Mouse (Mus musculus) cerebellum, adult 9-10 months (tissue): ENCODE measurements around the gene Dedd.
A peak's percentile ranks its signal among the peaks of the same experiment; 100 is the strongest.
"Not testable (repeated sequence)": the region's sequence is repeated elsewhere in the genome, so short reads cannot be mapped to it uniquely, and the experiment has no call there.

Experiments used
- DNase-seq: peaks from one replicate; pipeline ENCODE4 v3.0.0; 2022

The Dedd gene

DNA sequence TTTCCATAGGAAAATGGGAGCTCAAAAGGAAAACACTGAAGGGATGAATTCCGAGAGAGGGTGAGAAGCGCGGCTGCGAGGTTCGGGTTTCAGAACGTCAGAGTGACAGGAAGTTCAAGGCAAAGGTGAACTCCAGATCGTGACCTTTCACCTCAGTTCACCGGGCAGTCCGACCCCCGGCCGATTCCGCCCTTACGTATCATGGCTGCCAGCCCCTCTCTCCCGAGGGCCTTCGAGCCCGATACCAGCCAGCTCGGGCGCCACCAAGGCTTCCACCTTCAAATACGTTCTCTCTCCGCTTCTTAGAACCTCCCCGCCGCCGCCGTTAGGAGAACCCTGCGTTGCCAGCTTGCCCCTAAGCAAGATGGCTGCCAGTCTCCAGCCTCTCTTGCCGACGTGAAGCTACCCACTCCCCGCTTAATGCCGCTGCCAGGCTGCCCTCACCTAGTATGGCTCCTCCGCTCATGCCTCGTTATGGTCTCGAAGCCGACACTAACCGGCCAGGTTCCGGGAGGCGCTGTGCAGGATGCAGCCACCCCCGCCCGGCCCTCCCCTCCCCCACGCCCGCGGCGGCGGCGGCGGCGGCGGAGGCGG, at the start of gene Dedd:
Gene Dedd (plus strand): TSS at position 307 of the 594 bp plus-strand sequence.
- peak; percentile 94 for DNase-seq

DNA sequence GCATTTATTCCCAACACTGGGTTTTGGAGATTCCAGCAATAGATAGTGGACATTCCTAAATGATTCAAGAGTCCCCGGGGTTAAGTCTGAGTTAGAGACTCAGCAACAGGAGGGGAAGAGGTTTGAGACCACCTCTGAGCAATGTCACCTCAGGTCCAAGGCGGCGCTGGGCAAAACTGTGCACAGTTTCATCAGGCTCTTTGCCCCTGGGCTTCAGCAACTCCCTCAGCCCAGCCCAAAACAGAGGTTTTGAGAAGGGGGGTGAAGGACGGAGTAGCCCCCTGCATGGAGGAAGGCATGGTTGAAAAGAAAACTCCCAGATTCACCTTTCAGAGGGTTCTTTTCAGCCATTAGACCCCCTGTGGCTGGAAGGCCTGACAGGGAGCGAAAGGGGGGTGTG, 49.2 kb upstream of the Dedd start:
- DNase-seq = peak; percentile 37

DNA sequence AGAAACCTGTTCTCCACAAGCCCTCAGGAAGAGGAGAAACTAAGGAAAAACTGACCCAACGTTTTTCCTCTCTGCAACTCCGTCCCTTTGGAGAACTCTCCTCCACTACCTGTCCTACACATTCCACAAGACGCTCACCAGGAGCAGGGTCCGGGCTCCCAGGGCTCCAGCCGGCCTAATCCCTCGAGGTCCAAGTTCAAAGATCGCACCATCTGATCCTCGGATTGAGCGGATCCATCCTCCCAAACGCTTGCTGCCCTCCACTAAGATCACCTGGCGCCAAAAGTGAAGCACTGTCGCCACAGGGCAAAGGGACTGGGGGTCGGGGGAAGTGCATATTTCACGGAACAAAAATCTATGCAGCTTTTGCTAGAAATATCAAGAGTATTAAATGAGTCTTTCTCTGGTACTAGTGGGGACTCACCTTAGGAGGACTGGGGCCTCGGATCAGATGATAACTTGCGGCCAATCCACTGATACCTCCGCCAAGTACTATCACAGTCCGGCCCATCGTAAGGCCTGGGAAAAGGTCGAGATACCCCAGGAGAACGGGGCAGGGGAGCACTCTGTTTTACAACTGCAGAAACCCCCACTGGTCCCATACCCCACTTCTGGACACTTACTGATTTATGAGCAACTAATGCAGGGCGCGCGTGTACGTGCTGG, 48.6 kb upstream of the Dedd start:
- DNase-seq = peak; percentile 36

DNA sequence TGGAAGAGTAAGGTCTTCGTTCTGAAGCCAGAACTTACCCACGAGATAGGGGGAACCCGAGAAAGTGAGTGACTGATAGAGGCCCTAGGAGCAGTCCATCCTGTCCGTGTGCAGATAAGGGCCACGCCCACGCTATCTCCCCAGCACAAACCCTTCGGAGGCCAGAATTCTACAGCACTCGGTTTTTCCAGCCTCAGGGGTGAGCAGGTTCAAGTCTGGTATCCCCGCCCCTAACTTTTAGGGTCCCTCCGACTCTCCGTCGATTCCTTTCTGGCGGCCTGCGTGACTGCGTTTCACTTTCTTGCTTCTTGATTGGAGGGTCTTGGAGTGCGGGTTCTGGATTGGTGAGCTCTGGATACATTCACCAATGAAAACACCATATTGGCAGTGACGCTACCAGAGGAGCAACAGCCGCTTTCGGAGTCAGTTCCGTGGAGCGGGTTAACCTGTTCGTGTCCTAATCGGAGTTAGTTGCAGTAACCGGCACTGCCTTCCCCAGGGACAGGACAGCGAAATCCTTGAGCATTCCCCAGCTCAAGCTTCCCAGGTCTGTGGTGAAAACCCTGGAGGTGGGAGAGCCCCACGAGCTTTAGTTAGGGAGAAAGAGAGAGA, 47.9 kb upstream of the Dedd start, which contains the start of gene Ppox:
Gene Ppox (minus strand): TSS at position 271 of the 612 bp plus-strand sequence.
- peak; percentile 96 for DNase-seq

DNA sequence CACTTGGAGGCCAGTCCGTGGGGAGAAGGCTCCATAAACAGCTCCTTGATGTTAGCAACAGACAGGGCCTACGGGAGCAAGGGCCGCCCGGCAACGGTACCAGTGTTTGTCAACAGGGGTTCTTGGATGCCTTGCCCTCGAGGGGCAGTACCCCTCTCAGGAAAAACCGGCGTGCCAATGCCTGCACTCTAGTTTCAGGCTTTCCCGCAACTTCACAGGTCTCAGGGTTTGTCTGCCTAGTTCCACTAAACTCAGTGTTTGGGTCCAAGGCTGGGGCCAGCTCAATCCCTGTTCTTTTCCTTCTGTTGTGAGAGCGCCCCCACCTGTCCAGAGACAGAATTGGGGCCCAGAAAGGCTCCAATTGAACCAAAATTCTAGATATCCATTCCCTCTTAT, 47.4 kb upstream of the Dedd start:
- DNase-seq = peak; percentile 81

DNA sequence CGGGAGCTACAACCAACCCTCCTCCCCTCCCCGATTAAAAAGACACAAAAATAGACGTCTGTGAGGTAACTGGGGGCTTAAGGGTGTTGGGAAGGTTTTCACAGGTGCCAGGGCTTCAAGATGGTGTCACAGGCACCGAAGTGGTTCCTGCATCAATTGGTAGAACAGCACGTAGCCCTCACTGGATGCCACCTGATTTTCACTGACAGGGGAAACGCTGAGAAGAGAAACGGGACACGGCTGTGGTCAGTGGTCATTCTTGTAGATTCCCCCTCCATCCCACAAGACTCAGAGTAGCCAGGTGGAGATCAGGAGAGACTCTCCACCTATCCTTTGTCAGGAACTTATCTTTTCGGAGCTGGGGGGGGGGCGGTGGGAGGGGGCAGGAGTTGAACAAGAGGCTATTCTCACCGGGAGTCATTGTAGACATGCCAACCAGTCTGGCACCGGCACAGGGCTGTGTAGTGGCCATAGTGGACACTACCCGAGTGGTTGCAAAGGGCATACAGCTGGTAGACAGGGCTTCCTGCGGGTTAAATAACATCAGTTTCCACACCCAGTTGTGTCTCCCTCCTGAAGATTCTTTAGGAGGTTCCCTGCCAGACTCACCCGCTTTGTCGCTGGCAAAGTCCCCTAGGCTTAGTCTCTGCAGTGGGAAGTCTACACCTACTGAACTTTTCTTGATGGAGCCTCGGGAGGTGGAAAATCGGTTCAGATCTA, 46.7 kb upstream of the Dedd start:
- DNase-seq = peak; percentile 58

DNA sequence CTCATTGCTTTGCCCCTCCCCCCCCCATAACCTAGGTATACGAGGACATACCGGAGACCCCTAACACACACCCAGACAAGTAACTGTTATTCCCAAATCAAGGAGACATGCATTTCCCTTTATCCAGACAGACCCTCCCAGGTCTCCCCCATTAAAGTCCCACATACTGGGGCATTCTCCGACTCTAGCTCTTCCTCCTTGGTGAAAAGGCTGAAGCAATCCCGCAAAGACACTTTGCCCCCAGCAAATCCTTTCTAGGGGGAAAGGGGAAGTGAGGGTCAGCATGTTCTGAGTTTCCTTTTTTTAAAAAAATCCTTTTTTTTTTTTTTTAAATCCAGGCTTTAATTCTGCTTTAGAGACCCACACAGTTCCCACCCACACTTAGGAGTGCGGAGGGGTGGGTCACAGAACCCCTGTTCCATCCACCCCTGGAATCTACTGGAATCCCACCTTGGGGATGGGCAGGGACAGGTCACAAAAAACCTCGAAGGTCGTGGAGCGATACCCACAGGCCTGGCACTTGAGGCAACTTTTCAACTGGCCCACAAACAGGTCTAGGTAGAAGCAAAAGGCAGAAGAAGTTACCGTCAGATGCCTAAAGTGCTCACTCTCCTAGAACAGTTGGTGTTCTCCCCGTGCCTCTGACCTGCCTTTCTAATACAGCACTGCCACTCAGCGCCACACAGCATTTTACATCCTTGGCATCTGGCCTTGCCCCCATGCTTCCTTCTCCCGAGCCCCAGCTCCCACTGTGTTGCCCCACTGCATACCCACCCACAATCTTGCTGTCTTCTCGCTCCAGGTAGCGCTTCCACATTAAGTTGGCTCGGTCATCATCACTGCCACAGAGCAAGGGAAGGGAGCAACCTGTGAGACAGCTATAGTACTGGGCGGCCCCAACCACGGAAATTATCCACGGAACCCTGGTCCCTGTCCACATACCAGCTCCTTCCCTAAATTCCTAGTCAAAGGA, 45.5 kb upstream of the Dedd start:
- peak; percentile 32 for DNase-seq

DNA sequence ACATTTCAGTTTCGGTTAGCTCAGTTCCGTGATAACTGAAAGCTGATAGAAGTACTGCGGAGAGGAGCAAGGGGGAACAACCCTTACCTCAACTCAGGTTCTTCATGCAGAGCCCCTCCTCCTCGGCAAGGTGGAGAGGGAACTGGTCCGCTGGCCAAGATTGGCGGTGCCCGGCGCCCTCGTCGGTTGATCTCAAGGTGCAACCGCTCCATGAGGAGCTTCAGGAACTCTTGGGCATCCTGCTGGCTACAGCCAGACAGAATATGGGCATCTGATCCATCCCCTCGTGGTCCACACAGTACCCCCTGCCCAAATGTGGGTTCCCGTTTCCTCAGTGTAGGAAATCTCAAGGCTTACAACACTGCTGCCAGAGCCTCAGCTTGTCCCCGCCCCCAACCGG, 44.5 kb upstream of the Dedd start:
- peak; percentile 38 for DNase-seq

DNA sequence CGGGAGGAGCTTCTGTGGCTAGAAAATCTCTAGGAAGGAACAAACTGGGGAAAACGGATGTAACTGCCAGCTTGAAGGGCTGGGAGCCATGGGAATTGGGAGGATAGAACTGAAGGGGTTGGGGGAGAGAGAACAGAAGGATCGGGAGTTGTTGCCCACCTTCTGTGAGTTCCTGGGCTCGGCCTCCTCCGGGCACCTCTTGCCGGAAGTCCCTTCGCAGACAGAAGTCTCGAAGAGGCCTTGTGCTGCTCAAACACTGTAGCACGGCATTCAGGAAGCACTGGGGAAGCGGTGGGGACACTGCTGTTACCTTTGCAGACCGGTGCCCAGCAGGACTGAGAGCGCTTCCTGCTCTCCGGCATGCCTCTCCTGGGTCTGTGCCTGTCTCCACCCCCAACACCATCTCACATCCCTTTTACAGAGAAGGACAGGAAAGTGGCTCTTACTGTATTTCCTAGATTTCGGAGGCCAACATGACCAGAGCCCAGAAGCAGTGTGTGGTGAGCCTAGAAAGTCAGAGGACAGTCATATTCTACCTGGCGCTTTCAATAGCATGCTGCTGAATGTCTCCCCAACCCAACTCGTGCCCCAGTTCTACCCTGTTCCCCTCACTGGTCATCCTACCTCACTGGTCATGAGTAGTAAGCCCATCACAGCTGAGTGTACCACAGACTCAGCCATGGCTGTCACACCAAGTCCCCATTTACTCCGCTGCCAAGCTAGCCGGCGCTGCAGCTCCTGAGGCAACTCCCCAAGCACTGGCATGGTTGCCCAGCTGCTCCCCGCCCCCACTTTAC, 43.7 kb upstream of the Dedd start:
- DNase-seq = peak; percentile 25

DNA sequence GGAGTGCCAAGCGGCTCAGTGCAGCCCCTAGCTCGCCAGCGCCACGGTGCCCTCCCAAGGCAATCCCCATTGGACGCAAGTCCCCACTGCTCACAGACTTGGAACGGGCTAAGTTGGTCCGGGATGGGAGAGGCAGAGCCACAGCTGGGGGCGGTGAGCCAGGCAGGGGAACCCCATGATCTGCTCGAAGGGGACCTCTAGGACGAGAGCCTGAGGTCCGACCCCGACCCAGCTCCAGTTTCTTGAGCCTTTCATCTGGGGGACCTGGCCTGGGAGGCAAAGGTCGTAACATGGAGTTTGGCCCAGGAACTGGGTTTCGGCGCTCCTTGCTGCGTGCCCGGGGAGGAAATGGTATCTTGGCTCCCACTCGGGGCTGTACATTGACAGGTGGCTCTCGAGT, 42.4 kb upstream of the Dedd start:
- DNase-seq = peak; percentile 59

DNA sequence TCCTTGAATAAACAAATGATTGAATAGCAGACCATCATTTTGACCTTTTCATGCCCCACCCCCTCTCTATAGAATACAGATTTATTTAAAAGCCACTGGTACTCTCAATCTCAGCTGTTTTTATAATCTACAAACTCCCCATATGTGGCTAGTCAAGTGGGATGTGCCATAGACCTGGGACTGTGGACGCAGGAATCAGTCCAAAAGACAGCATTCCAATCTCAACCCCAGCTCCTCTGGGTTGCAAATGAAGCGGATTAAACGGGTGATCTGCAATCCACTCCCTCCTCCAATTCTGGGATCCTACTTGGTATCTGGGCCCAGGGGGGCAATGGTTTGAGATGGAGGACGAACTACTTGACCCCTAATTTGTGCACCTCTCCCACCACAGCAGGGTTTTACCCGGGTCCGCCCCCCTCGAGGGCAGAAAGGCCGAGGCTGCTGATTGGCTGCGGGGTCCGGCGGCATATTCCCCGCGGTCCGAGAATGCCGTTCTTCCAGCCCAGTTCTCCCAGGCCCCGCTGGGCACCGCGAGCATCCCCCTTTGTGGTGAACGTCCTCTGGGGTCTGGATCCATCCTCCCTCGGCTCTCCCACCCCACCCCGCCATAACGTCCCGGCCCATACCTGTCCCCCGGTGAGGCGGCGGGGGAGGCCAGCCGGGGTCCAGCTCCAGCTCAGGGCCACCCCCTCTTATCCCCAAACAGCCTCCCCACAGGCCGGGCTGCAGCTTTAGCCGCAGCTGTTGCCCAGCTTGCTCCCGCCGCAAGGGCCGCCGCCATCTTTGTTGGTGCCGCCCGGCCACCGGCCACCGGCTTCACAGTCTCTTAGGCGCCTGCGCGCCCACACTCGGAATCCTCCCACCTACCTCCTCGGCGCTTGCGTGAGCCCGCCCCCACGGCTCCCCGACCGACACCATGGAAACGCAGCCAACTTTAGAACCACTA, 41.5 kb upstream of the Dedd start, which contains the start of gene Usp21:
Gene Usp21 (minus strand): TSS at position 856 of the 946 bp plus-strand sequence.
- DNase-seq = peak; percentile 95

DNA sequence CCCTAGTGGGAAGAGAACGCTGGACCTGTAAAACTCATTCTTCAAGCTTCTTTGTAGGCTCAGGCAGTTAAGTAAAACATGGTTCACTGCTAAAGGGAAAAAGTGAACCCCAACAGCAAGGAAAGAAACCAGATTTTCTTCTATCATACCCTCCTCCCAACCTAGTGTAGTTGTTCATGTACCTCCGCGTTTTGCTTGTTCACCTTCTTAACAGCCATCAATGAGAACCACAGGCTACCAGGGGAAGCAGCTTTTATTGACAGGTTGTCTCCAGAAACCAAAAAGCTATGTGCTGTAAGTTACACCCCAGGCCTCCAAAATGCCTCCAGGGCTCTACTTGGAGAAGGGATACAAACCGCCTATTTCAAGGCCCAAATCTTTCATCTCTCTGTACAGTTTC, 40.6 kb upstream of the Dedd start:
- DNase-seq = peak; percentile 48

DNA sequence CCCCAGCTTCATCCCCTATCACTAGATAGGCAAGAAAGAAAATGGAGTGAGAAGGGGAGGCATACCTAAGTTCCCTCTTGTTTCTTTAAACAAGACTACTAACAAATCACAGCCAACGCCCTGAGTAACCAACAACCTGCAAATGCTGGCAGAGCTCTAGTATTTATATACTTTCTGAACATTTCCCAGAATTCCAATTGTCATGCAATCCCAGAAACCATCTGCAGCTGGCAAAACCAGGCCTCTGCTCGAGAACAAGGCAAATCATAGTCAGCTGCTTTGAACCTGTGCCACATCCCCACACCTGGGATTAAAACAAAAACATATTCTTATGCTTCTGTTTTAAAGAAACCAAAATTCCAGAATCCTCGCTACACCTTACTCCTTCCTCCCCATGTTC, 35.6 kb upstream of the Dedd start:
- peak; percentile 38 for DNase-seq

DNA sequence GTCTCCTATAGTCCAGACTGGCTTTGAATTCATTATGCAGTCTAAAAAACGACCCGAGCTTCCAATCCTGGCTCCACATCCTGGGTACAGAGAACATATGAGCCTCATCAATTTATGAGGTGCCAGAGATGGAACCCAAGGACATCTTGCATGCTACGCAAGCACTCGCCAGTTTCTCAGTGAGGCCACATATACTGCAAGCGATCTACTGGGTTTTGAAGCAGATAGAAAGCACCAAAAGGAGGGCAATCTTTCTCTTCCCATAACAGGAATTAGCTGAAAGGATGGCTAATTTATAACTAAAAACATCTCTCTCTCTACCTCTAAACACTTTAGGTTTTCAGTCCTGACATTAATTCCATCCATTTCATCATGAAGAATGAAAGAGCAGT, 35.0 kb upstream of the Dedd start:
- no peak for DNase-seq

DNA sequence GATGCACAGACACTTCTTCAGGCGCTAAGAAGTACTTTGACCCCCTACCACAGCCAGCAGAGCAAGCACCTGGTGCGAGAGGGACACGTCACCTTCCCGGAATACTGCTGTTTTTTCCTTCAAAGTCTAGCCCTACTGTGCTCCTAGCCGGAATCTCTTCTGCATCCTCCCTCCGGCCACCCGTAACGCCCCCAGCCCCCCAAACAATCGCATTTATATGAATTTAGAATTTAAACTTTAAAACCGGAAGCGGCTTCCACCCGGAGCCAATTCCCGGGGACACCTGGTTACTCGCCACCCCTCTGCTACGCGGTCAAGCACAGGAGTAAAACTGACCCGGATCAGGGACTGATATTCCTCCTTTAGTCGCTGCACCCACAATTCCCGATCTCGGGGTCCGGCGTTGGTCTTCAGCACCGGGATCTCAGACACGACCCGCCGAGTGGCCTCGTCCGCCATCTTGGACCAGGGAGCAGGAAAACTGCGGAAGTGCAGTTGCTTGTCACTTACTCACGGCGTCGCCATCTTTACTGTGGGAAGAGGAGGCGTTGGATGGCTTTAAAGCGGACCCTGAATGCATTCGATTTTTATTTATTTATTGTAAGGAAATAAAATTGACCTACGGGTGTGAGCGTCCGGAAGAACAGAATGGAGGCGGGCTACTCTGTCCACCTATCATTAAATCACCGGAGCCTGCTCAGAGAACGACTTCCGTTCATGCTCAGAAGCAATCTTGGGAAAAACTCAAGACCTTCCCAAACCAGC, 34.5 kb upstream of the Dedd start, which contains the start of gene Ufc1:
Gene Ufc1 (minus strand): TSS at position 727 of the 765 bp plus-strand sequence.
- DNase-seq = peak; percentile 91

DNA sequence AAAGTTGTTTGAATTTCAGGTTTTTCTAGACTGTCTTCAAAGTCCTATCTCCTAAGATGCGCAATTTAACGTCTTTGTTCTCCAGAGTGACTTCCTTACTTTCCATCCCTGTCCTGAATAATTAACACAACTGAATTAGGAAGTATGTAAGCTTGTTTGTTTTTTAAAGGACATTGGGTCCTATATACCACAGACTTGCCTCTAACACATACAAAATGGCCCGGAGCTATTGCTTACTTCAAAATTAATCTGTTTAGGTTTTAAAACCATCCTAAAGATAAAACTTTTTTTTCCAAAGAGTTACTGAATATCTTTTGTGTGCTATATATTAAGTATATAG, 33.9 kb upstream of the Dedd start:
- DNase-seq = no peak

DNA sequence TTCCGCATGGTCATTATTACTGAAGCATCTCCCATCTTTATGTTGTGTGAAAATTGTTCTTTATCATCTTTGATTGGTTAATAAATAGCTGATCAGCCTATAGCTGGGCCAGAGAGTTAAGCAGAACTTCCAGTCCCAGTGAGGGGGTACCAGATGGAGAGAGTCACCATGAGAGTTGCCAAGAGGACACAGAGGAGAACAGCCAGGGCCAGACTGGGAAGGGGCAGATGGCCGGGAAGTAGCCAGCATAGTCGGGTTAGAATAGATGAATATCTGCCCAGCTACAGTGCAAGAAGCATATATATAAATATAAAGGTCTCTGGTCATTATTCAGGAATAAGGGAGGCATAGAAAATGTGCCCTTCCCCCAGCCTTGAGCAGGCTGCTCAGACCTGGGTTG, 30.7 kb upstream of the Dedd start:
- peak; percentile 37 for DNase-seq

DNA sequence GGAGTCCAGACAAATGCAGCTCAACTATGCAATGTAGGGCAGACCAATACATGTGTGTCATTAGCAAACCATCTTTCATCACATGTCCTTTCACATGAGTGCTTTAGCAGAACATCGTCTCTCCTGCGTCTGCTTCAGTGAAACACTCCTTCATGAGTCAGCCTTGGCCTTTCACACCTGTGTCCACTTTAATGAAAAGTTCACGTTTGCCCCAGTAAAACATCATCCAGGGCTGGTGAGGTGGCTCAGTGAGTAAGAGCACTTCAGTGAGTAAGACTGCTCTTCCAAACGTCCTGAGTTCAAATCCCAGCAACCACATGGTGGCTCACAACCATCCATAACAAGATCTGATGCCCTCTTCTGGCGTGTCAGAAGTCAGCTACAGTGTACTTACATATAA, 22.8 kb upstream of the Dedd start:
- not testable (repeated sequence) for DNase-seq

DNA sequence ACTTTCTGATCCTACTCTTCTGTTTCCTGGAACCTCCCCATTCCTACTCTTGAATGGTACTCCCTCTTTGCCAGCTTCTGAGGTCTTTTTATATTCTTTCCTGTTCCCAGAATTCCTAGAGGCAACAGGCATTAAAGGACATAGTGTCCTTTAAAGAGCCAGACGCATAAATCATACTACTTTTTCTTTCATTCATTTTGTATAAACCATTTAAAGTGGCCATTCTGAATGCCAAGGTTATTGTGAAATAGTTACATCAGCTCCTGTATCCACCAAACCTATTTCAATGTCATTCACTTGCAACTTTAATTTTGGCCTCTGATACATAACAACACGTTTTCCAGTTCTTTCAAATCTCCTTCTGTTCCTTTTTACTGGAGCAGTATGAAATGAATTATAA, 19.6 kb upstream of the Dedd start:
- no peak for DNase-seq

DNA sequence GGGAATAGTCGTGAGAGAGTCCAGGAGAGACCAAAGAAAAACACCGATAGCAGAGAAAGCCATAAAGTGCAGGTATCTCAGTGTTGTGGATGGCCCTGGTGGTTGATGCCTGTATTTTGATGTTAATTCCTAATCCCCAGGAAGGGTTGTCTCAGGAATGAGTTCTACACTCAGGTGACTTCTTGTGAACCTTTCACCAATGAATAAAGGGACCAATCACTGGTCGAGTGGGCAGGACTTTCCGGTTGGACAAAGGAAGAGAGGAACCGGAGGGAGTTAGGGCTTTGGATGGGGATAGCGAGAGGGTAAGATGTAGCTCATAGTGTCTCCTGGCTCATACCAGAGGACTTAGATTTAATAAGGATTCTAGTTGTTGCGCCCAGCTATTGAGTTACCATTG, 9.2 kb upstream of the Dedd start:
- no peak for DNase-seq
